Mouse (Mus musculus): Measurements from ENCODE around the gene Pde11a.

The Pde11a gene

DNA sequence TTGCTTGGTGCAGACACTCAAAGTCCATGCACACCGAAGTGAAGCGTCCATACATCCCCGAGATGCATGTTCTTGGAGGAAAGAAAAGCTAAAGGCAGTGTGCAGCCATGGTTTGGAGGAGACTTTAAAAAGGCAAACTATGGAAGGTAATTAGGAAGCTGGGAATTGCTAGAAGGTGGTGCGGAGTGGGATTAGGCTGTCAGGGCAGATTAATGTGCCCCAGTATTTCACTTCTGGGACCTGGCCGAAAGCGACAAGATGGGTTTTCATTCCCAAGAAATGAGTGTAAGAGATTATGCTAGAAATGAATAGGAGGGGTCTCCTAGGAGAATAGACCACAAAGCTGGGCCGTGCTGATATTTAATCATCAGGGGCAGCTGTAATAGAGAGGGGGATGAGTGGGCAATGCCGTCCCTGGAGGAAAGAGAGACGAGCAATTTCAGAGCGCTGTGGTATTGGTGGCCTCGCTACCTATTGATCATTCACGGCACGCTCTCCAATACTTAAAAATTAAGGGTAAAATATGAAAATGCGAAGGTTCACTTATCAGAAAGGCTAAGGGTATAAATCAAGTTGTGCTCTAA is 284.7 kb downstream of the Pde11a start:
- no peak for DNase-seq (ENCODE audit: low spot score in 2 of 2)

DNA sequence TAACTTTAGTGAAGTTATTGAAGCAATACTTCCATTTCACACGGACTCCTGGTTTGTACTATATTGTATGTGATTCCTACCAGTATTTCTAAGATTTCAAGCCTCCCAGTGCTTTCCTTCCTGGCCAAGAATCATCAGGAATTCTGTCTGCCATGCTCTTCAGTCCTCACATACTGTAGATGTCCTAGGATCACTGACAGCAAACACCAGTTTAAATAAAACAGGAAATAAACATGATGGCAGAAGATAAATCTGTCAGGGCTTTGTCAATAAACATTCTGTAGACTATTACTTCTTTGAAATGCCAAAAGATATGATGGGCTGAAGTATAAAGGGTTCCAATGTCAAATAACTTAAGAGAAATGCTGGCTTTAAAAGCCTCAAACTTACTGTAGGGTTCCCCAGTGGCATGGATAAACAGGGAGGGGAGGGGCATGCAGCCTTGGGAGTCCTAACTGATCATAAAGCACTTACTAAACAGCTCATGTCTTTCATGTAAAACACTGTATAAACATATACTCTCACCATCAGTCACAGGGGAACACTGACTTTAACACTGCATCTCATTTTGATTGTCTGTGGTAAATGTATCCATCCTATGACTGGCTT is 285.6 kb downstream of the Pde11a start:
- no peak for DNase-seq (ENCODE audit: low spot score in 2 of 2)

DNA sequence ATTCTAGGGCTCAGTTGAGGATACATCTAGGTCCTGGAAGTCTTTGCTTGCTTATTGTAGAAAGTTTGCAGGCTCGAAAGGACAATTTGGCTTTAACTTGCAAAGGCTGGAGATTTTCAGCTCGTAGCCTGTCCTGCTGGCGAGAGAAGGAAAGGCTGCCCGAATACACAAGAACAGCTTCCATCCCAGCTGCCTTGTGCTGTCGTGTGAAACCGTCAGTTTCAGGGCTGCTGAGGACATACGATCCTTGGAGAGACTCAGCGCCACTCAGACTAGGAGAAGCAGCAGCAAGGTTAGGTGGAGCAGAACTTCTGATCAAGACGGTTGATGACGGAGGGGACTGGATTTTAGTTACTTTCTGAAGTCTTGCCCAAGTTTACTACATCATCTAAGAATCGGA is 287.2 kb downstream of the Pde11a start:
- no peak for DNase-seq (ENCODE audit: low spot score in 2 of 2)

DNA sequence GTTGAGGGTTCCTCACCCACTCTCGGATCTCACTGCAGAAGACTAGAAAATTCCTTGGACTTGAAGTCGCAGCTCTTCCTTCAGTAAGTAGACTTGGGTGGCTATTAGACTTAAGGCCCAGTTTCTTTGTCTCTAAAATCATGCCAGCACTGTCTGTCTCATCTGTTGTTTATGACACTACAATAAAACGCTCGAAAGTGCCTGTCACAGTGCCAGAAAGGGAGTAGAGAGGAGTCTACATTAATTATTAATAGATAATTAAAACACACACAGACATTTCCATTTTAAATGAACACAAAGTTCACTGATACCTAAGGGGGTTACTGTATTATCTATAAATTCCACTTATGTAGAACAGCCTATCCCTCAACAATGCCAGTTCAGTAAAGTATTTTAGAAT is 287.7 kb downstream of the Pde11a start:
- DNase-seq (ENCODE audit: low spot score in 2 of 2) = no peak

DNA sequence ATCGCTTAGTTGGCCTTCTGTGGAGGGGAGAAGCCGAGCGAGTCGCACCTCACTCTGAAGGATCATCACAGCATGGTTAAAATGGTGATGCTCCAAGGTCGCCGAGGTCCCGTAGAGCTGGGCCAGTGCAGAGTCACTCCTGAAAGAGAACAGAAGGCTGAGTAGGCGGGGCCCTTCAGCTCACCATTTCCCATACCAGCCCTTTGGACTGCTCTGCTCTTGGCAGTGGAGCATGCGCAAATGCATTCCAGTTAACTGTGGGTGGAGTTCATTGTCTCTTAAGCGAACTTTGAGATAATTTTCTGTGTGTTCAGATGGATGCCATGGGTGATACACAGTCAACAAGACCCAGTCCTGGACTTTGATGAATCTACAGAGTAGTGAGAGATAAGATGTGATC is 288.5 kb downstream of the Pde11a start:
- DNase-seq (ENCODE audit: low spot score in 2 of 2) = no peak

DNA sequence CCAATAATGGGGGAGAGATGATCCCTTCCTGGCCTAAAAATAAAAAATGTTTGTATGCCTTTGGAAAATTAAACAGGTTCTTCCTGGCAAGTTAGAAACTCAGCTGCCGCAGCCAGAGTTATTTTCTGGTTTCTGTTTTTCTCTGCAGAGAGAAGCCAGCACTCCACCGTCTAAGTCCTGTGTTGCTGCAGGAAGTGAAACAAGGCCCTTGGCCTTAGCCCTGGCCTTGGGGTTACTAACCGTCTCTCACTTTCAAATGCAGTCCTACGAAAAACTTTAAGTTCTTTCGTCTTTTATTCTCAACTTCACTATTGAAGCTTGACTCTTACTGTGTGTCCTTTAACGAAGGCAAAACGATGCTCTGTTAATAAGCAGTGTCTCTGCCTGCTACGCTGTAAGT is 289.0 kb downstream of the Pde11a start:
- DNase-seq (ENCODE audit: low spot score in 2 of 2) = no peak

DNA sequence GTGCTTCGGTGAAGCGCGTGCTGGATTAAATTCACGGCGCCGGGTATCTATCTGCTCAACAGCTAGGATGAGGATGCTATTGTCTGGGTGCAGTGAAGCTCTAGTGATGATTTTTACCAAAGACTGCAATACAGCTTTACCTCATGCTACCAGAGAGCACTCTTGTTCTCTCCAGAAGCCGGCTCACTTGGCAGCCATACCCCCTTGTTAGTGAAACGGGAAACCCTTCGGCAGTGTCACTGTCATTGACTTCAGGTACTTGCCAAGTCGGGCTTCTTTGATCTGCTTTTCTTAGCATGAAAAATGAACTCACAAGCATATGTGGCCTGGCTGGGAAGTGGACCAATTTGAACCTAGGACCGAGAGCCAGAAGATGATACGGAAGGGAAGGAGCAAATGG is 290.8 kb downstream of the Pde11a start:
- no peak for DNase-seq (ENCODE audit: low spot score in 2 of 2)

DNA sequence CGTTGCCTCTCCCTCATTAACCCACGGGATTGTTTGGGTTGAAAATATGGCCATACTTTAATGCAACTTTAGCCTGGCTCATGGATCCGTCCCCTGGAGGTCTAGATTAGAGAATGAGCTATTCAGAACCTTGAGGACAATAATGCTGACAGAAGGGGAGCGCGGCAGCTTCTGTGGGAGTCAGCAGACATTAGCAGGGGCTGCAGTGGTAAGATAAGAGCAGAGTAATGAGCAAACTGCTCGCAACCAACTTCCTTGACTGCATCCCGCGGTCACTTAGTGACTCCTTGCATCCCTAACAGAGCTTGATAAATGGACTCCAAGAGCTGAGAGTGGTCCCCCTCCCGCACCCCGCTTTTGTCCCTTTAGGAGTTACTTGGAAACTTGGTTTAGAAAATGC is 296.4 kb downstream of the Pde11a start:
- DNase-seq (ENCODE audit: low spot score in 2 of 2) = no peak

DNA sequence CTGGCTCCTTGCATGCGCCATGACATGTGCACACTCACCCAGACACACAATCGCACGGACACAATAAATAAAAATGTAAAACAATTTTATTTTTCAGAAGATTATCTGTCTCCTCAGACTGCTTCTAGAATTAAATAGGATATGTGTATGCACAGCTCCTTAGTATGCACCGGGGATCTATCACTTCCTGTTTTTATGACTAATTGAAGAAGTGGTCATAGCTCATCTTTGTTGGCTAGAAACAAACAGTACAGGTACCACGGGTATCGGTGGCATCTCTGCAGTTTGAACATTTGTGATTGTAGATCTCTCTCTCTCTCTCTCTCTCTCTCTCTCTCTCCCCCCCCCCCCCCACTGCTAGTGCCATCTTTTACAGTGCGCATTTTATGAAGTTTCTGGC is 298.5 kb downstream of the Pde11a start:
- no peak for DNase-seq (ENCODE audit: low spot score in 2 of 2)

DNA sequence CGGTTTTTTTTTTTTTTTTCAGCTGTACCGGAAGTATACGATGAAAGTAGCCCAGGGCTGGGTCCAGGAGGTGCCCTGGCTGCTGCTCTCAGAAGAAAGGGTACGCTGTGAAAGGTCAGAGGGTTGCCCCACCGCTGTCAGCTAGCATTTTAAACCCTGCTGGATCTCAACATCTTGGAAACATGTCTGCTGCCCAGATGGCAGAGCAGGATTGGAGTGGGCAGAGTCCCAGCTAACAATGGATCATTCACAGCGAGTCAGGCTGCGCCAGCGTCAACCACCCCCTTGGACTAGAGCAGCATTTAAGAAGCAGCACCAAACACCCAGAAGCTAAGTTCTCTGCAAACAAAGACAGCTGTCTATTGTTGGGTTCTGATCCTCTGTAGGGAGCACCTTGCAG is 308.5 kb downstream of the Pde11a start:
- no peak for DNase-seq (ENCODE audit: low spot score in 2 of 2)

DNA sequence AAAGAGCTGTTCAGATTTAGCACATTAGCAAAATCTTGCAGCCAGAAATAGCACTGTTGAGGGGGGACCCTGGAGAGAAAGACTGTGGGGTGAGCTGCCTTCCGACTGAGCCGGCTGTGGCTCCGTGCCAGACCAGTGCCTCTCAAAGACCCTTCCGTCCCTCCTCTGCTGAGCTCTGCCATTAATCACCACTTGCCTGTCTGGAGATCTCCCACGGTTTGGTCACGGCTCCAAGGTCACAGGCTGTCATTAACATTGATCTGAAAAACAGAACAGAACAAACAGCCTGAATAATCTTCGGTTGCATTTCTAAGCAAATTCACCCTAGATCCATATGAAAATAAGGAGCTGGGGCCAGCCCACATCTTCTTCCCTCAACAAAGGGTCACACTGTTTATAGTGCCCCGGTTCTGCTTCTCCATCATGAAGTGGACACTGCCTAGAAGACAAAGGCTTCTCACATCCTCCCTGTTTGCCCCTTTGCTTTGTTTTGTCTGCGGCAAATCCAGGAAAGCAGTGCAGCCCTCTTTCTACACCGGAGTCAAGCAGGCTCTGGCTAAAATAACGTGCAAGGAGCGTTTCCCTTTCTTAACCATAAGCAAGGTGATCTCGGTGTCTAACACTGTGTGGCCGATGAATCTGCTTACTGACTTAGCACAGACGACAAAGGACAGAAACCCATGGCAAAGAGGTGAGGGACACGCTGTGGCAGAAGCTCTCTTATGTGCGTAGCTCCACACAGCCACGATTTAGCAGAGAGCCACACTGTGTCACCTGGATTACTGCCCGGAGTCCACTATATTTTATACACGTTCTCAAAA is 309.3 kb downstream of the Pde11a start:
- DNase-seq (ENCODE audit: low spot score in 2 of 2) = no peak

DNA sequence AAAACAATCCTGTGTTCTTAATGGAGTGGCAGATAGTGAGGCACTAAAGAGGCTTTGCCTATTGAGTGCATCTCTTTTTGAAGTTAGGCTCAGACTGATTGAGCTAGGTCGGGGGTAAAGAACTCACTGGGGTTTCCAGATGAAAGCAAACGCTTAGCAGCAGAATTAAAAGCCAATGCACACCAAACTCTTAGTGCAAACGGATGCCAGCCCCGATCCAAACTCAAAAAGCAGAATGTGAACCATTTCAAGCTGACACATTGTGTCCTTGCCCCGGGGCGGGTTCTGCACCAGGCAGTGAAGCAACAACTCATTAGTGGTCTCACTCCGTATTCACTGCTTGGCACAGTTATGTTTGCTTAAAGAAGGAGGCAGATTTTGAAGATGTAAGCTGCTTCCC is 321.7 kb downstream of the Pde11a start:
- DNase-seq (ENCODE audit: low spot score in 2 of 2) = no peak

DNA sequence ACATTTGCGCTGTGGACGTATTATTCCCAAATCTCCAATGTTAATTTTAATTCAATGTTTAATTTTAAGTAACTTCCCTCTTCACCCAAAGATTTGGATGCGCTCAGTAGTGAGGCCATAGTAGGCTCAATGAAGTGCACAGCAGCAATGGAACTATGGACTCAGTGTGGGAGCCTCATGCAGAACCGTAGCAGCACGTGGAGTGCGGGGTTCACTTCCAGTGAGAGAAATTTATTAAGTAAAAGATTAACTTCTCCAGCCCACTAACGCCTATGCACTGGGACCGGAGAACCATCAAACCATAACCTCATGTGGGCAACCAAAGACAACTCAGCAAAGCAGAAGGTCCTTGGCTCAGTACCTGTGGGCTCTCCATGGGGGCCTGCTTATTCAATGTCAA is 322.4 kb downstream of the Pde11a start:
- no peak for DNase-seq (ENCODE audit: low spot score in 2 of 2)

DNA sequence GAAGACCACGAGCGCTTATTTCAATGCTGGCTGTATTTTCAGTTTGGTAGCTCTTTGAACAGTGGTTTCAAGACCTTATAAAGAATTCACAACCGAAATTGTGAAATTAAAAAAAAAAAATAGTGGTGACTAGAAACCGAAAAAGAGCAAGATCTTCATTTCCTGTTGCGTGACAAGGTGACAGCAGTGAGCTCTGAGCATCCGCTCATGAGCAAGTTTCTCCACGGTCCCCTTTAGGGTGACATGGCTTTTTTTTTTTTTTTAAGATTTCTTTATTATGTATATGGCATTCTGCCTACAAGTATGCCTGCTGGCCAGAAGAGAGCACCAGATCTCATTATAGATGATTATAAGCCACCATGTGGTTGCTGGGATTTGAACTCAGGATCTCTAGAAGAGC is 323.1 kb downstream of the Pde11a start:
- no peak for DNase-seq (ENCODE audit: low spot score in 2 of 2)

DNA sequence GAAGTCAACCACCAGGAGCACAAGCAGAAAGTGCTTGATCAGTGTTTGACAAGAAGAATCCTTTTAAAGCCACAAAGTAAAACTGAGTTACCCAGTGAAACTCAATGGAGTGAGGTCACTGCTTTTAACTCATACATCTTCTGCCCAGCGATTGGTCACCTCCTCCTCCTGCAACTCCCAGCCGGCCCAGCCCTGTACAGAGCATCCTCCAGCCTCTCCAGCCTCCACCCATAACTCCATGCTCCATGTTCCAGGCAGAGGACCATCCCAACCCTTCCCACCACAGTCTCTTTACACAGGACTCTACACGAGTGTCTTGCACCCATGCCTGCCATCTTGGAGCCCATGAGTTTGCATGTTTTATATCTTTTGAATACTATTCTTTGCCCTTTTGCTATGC is 323.9 kb downstream of the Pde11a start:
- DNase-seq (ENCODE audit: low spot score in 2 of 2) = no peak

DNA sequence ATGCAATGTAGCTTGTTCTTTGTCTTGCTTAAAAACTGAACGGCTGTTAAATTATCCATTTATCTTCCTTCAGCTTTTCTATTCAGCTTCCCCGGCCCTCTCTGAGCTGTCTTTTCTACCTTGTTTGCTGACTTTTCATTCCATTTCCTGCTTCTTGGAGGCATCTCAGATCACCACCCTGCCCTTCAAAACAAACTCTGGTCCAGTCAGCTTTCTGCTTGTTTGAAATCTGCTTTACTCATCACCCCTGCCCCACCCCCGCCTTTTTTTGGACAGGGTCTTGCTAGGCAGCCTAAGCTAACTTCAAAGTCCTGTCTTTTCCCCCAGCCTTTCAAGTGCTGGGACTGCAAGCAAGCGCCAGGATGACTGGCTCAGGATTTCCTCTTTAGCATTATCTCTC is 332.4 kb downstream of the Pde11a start:
- DNase-seq (ENCODE audit: low spot score in 2 of 2) = no peak

DNA sequence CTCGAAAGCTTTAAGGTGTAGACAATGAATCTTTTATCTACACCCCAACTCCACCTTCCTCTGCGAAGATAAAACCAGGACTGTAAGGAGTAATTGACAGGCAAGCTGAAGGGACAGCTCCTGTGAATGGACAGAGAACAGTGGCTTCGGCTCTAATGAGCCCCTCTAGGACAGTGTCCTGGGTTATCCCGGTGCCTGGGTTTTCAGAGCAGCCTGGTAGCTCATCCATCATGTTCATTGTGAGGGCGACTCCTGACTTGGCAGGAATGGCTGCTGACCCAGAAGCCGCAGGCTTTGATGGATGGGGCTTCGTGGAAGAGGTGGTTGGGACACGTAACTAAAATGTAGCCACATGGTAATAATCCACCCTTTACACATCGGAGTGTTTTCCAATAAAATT is 335.7 kb downstream of the Pde11a start:
- DNase-seq (ENCODE audit: low spot score in 2 of 2) = no peak

DNA sequence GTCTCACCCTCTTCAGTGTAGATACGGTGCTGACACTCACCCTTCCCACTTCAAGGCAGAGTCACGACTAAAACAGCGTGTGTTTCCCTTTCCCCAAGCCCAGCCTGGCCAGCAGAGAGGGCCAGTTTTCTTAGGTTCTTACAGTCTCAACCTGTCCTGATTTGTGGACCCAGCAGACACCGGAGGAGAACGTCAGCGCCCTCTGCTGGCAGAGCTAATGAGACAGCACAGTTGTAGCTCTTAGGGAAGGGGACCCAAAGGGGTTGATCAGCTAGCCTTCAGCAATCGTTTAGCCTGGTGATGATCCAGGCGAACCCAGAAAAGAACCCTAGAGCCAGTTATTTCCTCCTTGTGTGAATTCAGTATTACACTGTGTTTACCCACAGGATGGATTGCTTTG is 337.2 kb downstream of the Pde11a start:
- peak; percentile 48 to 87 for DNase-seq (ENCODE audit: low spot score in 2 of 2)

DNA sequence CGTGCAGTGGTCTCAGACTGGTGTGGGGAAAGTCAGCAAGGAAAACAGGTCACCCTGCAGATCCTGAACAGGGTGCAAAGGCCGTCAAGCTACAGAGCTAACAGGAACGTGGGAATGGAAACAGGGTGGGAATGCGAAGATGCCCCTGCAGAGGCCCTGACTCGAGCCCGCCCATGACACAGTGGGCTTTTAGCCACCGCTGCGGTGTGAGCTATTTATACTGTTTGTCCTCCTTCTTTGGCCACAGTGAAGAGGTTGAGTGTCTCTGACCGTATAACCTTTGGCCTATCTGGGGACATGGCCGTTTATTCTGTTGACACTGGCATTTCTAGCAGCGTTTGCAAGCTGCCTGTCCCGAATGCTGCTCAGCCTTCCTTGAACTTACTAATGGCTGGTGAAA is 338.9 kb downstream of the Pde11a start:
- no peak for DNase-seq (ENCODE audit: low spot score in 2 of 2)

DNA sequence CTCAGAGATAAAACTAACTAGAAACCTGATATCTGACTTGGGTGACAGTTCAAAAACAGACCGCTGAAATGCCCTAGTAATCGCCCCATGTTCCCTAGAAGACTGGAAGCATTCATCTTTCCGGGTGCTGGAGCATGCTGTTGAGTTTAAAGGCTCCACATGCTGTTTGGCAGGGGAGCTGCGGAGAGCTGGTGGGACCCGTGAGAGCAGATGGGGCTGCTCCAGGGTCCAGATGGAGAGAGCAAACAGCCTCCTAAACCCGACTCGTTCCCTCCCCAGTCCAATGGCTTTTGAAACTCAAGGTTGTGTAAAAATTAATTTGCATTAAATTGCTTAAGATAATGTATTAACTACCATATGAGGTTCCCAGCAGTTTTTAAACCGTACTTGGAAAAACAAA is 339.9 kb downstream of the Pde11a start:
- no peak for DNase-seq (ENCODE audit: low spot score in 2 of 2)

DNA sequence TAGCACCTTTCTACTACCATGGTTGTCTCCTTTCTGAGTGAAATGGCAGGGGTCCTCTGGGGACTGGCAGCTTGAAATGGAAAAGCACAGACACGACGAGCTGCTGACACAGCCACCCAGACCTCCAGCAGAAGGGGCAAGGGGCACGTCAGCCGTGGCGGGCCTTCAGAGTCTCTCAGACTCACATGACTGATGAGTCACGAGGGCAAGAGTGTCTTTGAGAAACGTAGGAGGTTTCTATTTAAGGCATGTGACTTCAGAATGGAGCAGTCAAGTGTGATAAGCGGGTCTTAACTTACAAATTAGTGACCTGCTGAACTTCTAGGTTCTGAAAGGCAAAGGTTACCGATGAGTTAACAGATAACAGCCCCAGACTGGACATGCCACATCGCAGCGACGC is 340.8 kb downstream of the Pde11a start:
- no peak for DNase-seq (ENCODE audit: low spot score in 2 of 2)

DNA sequence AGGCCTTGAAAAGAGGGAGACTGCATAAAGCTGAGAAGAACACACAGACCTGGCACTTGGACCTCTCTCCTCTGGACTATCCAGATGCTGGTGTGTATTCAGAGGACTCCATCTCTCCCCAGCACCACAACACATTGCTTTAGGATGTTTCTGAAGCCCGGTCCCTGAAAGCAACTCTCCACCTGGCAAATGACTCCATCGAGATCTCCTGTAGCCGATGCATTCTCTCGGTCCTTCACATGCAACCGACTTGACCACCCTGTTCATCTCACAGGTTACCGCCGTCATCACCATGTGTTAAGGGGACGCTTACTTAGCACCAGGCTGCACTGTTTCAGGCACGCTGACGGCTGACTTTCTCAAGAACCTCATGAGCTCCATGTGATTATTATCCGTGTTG is 343.7 kb downstream of the Pde11a start:
- DNase-seq (ENCODE audit: low spot score in 2 of 2) = peak in 1 of 2 experiments; percentile 37

DNA sequence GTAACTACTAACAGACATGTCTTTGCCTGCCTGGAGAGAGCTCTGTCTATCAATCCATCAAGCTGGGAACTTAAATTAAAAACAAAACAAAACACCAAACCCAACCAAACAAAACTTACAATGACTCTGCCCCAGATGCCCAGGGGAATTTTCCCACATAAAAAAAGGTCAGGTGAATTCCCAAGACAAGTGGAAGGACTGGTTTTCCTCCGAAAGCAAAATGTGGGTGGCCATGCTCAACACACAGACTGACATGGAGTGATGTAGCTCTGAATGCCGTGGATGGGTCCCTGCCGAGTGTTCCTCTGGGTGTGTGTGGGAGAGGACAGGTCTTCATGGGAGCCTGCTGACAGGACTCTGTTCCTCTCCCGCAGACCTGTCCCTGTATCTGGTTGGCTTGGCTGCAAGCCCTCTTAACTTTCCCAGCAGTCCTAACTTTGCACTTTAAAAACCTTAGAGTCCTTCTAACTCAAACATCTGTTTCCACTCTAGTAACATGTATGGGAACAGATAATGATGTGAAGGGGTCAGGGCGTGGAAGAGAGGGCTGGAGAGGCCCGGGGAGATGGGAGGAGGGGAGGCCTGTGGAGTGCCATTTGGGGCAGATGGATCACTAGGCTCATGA is 346.9 kb downstream of the Pde11a start:
- peak in 1 of 2 experiments; percentile 48 for DNase-seq (ENCODE audit: low spot score in 2 of 2)

Measured in spleen, postnatal 4 days (tissue).